Mouse (Mus musculus): ENCODE measurements around the gene Vcp.
A peak's percentile ranks its signal among the peaks of the same experiment; 100 is the strongest.
"Not testable (repeated sequence)": the region's sequence is repeated elsewhere in the genome, so short reads cannot be mapped to it uniquely, and the experiment has no call there.

The Vcp gene

GRCm38 (mm10) chr4:43029749-43030148 is 29.4 kb upstream of the Vcp start:
- no peak for DNase-seq (ENCODE audit: low read depth, low spot score)

- DNase-seq (ENCODE audit: low read depth, low spot score), result no peak
Measured at GRCm38 (mm10) chr4:43029121-43029520, 28.8 kb upstream of the Vcp start.

GRCm38 (mm10) chr4:43025084-43025960 is 25.0 kb upstream of the Vcp start, which contains the start of gene Pigo:
Pigo (minus strand) TSS chr4:43025819.
- DNase-seq (ENCODE audit: low read depth, low spot score), result peak; percentile 91

- no peak for DNase-seq (ENCODE audit: low read depth, low spot score)
Measured at GRCm38 (mm10) chr4:43024673-43025072, 24.4 kb upstream of the Vcp start.

- DNase-seq (ENCODE audit: low read depth, low spot score), result peak; percentile 74
Measured at GRCm38 (mm10) chr4:43021341-43021740, 21.0 kb upstream of the Vcp start.

- peak; percentile 45 for DNase-seq (ENCODE audit: low read depth, low spot score)
Measured at GRCm38 (mm10) chr4:43020876-43021275, 20.6 kb upstream of the Vcp start.

GRCm38 (mm10) chr4:43019641-43020465 is 19.5 kb upstream of the Vcp start:
- DNase-seq (ENCODE audit: low read depth, low spot score), result no peak

- no peak for DNase-seq (ENCODE audit: low read depth, low spot score)
Measured at GRCm38 (mm10) chr4:43019176-43019575, 18.9 kb upstream of the Vcp start.

GRCm38 (mm10) chr4:43018156-43018555 is 17.8 kb upstream of the Vcp start:
- no peak for DNase-seq (ENCODE audit: low read depth, low spot score)

GRCm38 (mm10) chr4:43012091-43012490 is 11.8 kb upstream of the Vcp start:
- DNase-seq (ENCODE audit: low read depth, low spot score), result no peak

GRCm38 (mm10) chr4:43010161-43011038 is 10.1 kb upstream of the Vcp start, which contains the start of gene Fancg:
Fancg (minus strand) TSS chr4:43010506.
- peak; percentile 87 for DNase-seq (ENCODE audit: low read depth, low spot score)

GRCm38 (mm10) chr4:43005765-43006164 is 5.5 kb upstream of the Vcp start:
- peak; percentile 83 for DNase-seq (ENCODE audit: low read depth, low spot score)

GRCm38 (mm10) chr4:43004951-43005350 is 4.6 kb upstream of the Vcp start:
- no peak for DNase-seq (ENCODE audit: low read depth, low spot score)

- peak; percentile 40 for DNase-seq (ENCODE audit: low read depth, low spot score)
Measured at GRCm38 (mm10) chr4:43002756-43003439, 2.6 kb upstream of the Vcp start.

GRCm38 (mm10) chr4:43001272-43001671 is 965 bp upstream of the Vcp start:
- no peak for DNase-seq (ENCODE audit: low read depth, low spot score)

GRCm38 (mm10) chr4:42999451-43000140 is 711 bp downstream of the Vcp start:
- DNase-seq (ENCODE audit: low read depth, low spot score), result peak; percentile 72

- no peak for DNase-seq (ENCODE audit: low read depth, low spot score)
Measured at GRCm38 (mm10) chr4:42998022-42998421, 2.3 kb downstream of the Vcp start.

GRCm38 (mm10) chr4:42988296-42988695 is 12.0 kb downstream of the Vcp start:
- no peak for DNase-seq (ENCODE audit: low read depth, low spot score)

- not testable (repeated sequence) for DNase-seq (ENCODE audit: low read depth, low spot score)
Measured at GRCm38 (mm10) chr4:42980467-42980866, 19.8 kb downstream of the Vcp start.

- peak; percentile 60 for DNase-seq (ENCODE audit: low read depth, low spot score)
Measured at GRCm38 (mm10) chr4:42978062-42978461, 22.2 kb downstream of the Vcp start.
